Mouse (Mus musculus) retina, postnatal 1 day (tissue): ENCODE data around the gene Sbk2.
"Not testable (repeated sequence)": the region's sequence is repeated elsewhere in the genome, so short reads cannot be mapped to it uniquely, and the experiment has no call there.

ENCODE experiments used
- DNase-seq: peaks from one replicate; pipeline ENCODE4 v3.0.0-alpha.2; 2012

Sbk2 gene

GRCm38 (mm10) chr7:4964272-4964671, at the start of gene Sbk2:
Sbk2 (minus strand) TSS chr7:4964406.
- DNase-seq, result peak; percentile 82

- DNase-seq, result no peak
Measured at GRCm38 (mm10) chr7:5012681-5013513, 48.7 kb upstream of the Sbk2 start.

- DNase-seq, result no peak
Measured at GRCm38 (mm10) chr7:5008229-5008628, 44.0 kb upstream of the Sbk2 start.

GRCm38 (mm10) chr7:5002876-5003275, 38.7 kb upstream of the Sbk2 start:
- not testable (repeated sequence) for DNase-seq

- no peak for DNase-seq
Measured at GRCm38 (mm10) chr7:4999876-5000275, 35.7 kb upstream of the Sbk2 start.

GRCm38 (mm10) chr7:4996934-4997333, 32.7 kb upstream of the Sbk2 start:
- no peak for DNase-seq

- DNase-seq, result peak; percentile 96
Measured at GRCm38 (mm10) chr7:4996003-4996895, 32.0 kb upstream of the Sbk2 start, which contains the start of gene Zfp579. Zfp579 (minus strand) TSS chr7:4996158.

- DNase-seq, result no peak
Measured at GRCm38 (mm10) chr7:4995268-4996002, 31.2 kb upstream of the Sbk2 start.

GRCm38 (mm10) chr7:4993999-4994788, 30.0 kb upstream of the Sbk2 start:
- no peak for DNase-seq

GRCm38 (mm10) chr7:4993347-4993998, 29.3 kb upstream of the Sbk2 start:
- DNase-seq, result no peak

- DNase-seq, result no peak
Measured at GRCm38 (mm10) chr7:4988250-4988649, 24.0 kb upstream of the Sbk2 start.

- no peak for DNase-seq
Measured at GRCm38 (mm10) chr7:4976832-4977231, 12.6 kb upstream of the Sbk2 start.

GRCm38 (mm10) chr7:4975455-4975854, 11.2 kb upstream of the Sbk2 start:
- no peak for DNase-seq

- DNase-seq, result no peak
Measured at GRCm38 (mm10) chr7:4972321-4973047, 8.3 kb upstream of the Sbk2 start.

GRCm38 (mm10) chr7:4971710-4972109, 7.5 kb upstream of the Sbk2 start:
- no peak for DNase-seq

- DNase-seq, result no peak
Measured at GRCm38 (mm10) chr7:4971068-4971467, 6.9 kb upstream of the Sbk2 start, which contains the start of gene Sbk3. Sbk3 (minus strand) TSS chr7:4971168.

GRCm38 (mm10) chr7:4964988-4965387, 782 bp upstream of the Sbk2 start:
- DNase-seq, result no peak

GRCm38 (mm10) chr7:4963527-4963926, 679 bp downstream of the Sbk2 start:
- DNase-seq, result no peak

- DNase-seq, result no peak
Measured at GRCm38 (mm10) chr7:4957361-4957760, 6.8 kb downstream of the Sbk2 start.

GRCm38 (mm10) chr7:4953815-4954445, 10.3 kb downstream of the Sbk2 start:
- peak; percentile 18 for DNase-seq
